Mouse (Mus musculus): ENCODE results near the gene Zfp719. TPM values are rescaled to one million over a fixed set of nuclear protein-coding genes. Genes with fewer than 3 reads are reported as not detected.

Gene Zfp719
- polyA plus RNA-seq, 1 experiment from 2014 or later = 15.3 TPM

Other genes with a start within 250 kb of the Zfp719 start
- 0.17 and 0.34 TPM in 2 replicates for gene Siglecf, start 228.3 kb upstream of the Zfp719 start, polyA plus RNA-seq (2015; fragmentation: Nextera tagmentation; extraction: Ambion mirVana)
- 0.05 TPM in 1 of 2 replicates, not detected in the other for gene Siglecg, start 171.4 kb upstream of the Zfp719 start, polyA plus RNA-seq (2015; fragmentation: Nextera tagmentation; extraction: Ambion mirVana)
- gene Lim2, start 151.9 kb upstream of the Zfp719 start, polyA plus RNA-seq (2015; fragmentation: Nextera tagmentation; extraction: Ambion mirVana) = not detected in 2 replicates
- 0.25 TPM in 1 of 2 replicates, not detected in the other for gene Nkg7, start 142.5 kb upstream of the Zfp719 start, polyA plus RNA-seq (2015; fragmentation: Nextera tagmentation; extraction: Ambion mirVana)
- gene Cldnd2, start 138.8 kb upstream of the Zfp719 start, polyA plus RNA-seq (2015; fragmentation: Nextera tagmentation; extraction: Ambion mirVana) = not detected in 2 replicates
- 117 and 130 TPM in 2 replicates for gene Etfb, start 135.5 kb upstream of the Zfp719 start, polyA plus RNA-seq (2015; fragmentation: Nextera tagmentation; extraction: Ambion mirVana)
- not detected in 2 replicates for gene Gm45233, start 135.5 kb upstream of the Zfp719 start, polyA plus RNA-seq (2015; fragmentation: Nextera tagmentation; extraction: Ambion mirVana)
- gene Vsig10l, start 116.5 kb upstream of the Zfp719 start, polyA plus RNA-seq (2015; fragmentation: Nextera tagmentation; extraction: Ambion mirVana) = 15.6 and 16.0 TPM in 2 replicates
- 9.7 and 10.0 TPM in 2 replicates for gene Iglon5, start 89.5 kb upstream of the Zfp719 start, polyA plus RNA-seq (2015; fragmentation: Nextera tagmentation; extraction: Ambion mirVana)
- 0.06 TPM in 1 of 2 replicates, not detected in the other for gene 4931406B18Rik, start 73.7 kb upstream of the Zfp719 start, polyA plus RNA-seq (2015; fragmentation: Nextera tagmentation; extraction: Ambion mirVana)
- 0.41 and 0.95 TPM in 2 replicates for gene Cd33, start 35.2 kb upstream of the Zfp719 start, polyA plus RNA-seq (2015; fragmentation: Nextera tagmentation; extraction: Ambion mirVana)
- gene Zfp658, start 17.4 kb upstream of the Zfp719 start, polyA plus RNA-seq (2015; fragmentation: Nextera tagmentation; extraction: Ambion mirVana) = 9.5 and 10.4 TPM in 2 replicates
- gene Zfp819, start 27.6 kb downstream of the Zfp719 start, polyA plus RNA-seq (2015; fragmentation: Nextera tagmentation; extraction: Ambion mirVana) = 0.33 and 0.43 TPM in 2 replicates
- gene Ceacam18, start 55.1 kb downstream of the Zfp719 start, polyA plus RNA-seq (2015; fragmentation: Nextera tagmentation; extraction: Ambion mirVana) = not detected in 2 replicates
- gene Siglece, start 80.6 kb downstream of the Zfp719 start, polyA plus RNA-seq (2015; fragmentation: Nextera tagmentation; extraction: Ambion mirVana) = 0.47 and 0.53 TPM in 2 replicates
- gene Ctu1, start 92.4 kb downstream of the Zfp719 start, polyA plus RNA-seq (2015; fragmentation: Nextera tagmentation; extraction: Ambion mirVana) = 27.6 and 33.8 TPM in 2 replicates
- not detected in 2 replicates for gene Klk14, start 110.8 kb downstream of the Zfp719 start, polyA plus RNA-seq (2015; fragmentation: Nextera tagmentation; extraction: Ambion mirVana)
- 0.13 and 0.21 TPM in 2 replicates for gene Klk13, start 133.0 kb downstream of the Zfp719 start, polyA plus RNA-seq (2015; fragmentation: Nextera tagmentation; extraction: Ambion mirVana)
- not detected in 2 replicates for gene Klk12, start 189.3 kb downstream of the Zfp719 start, polyA plus RNA-seq (2015; fragmentation: Nextera tagmentation; extraction: Ambion mirVana)
- gene Klk11, start 195.0 kb downstream of the Zfp719 start, polyA plus RNA-seq (2015; fragmentation: Nextera tagmentation; extraction: Ambion mirVana) = 0.17 TPM in 1 of 2 replicates, not detected in the other
- gene Klk10, start 201.4 kb downstream of the Zfp719 start, polyA plus RNA-seq (2015; fragmentation: Nextera tagmentation; extraction: Ambion mirVana) = 0.12 and 0.17 TPM in 2 replicates
- gene Klk9, start 212.3 kb downstream of the Zfp719 start, polyA plus RNA-seq (2015; fragmentation: Nextera tagmentation; extraction: Ambion mirVana) = 0.12 and 0.27 TPM in 2 replicates
- gene Klk8, start 218.0 kb downstream of the Zfp719 start, polyA plus RNA-seq (2015; fragmentation: Nextera tagmentation; extraction: Ambion mirVana) = 7.3 and 10.0 TPM in 2 replicates
- gene Klk7, start 231.7 kb downstream of the Zfp719 start, polyA plus RNA-seq (2015; fragmentation: Nextera tagmentation; extraction: Ambion mirVana) = not detected in 2 replicates
- gene Klk6, start 244.9 kb downstream of the Zfp719 start, polyA plus RNA-seq (2015; fragmentation: Nextera tagmentation; extraction: Ambion mirVana) = not detected in 2 replicates